Mouse (Mus musculus) stomach, postnatal 0 days (tissue): ENCODE data around the gene Eif3i.

Experiments
- CTCF ChIP-seq: IDR thresholded peaks from 2 replicates; pipeline ENCODE4 v1.5.1; 2016; ENCODE audit warnings: antibody characterized with exemption, low read depth, mild to moderate bottlenecking, moderate library complexity
- EP300 ChIP-seq: optimal IDR thresholded peaks from 2 replicates; pipeline ENCODE3; 2016; ENCODE audit warnings: antibody characterized with exemption

DNA sequence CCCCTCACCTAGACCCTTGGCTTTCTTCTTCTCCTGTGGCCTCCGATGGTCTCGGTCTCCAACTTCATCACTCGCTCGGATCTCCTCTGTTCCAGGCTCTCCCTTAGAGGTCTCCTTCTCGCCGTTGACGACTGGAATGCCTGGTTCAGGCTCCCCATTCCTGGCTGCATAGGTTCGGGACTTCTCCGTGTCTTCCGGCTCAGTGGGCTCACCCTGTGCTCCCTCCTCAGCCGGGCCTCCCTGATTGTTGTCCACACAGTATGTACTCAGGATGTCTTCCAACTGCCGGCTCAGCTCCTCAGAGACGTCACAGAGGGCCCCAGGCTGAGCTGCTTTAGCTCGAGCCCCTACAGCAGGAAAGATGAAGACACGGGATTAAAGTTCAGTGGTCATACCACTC is 38.8 kb upstream of the Eif3i start:
- TF ChIP-seq CTCF (no peak), EP300 (no peak)
